Mouse (Mus musculus) liver, embryonic 12.5 days (tissue): ENCODE measurements around the gene Pafah2. TPM values are rescaled to one million over a fixed set of nuclear protein-coding genes. Genes with fewer than 3 reads are reported as not detected.
A peak's percentile ranks its signal among the peaks of the same experiment; 100 is the strongest.

ENCODE experiments used
- ATAC-seq: fragments of 200-750 bp; cut with Nextera tagmentation; 2 replicates; pipeline ENCODE4 v1.8.0; 2017; ENCODE audit warnings: moderate number of reproducible peaks, mild to moderate bottlenecking, moderate library complexity
- H3K27ac ChIP-seq: fragments of 300-500 bp; sonication (generic); 2 replicates; pipeline ENCODE4 v1.5.1; 2016; ENCODE audit warnings: mild to moderate bottlenecking
- H3K27me3 ChIP-seq: fragments of 300-500 bp; sonication (generic); replicated peaks from 2 replicates; pipeline ENCODE4 v1.6.1; 2016; ENCODE audit warnings: mild to moderate bottlenecking, moderate library complexity
- H3K36me3 ChIP-seq: fragments of 300-500 bp; sonication (generic); 2 replicates; pipeline ENCODE4 v1.6.1; 2016; ENCODE audit warnings: mild to moderate bottlenecking, moderate library complexity
- H3K4me1 ChIP-seq: fragments of 300-500 bp; sonication (generic); 2 replicates; pipeline ENCODE4 v1.6.1; 2016
- H3K4me2 ChIP-seq: fragments of 300-500 bp; sonication (generic); 2 replicates; pipeline ENCODE4 v1.6.1; 2016; ENCODE audit warnings: mild to moderate bottlenecking, moderate library complexity
- H3K4me3 ChIP-seq: fragments of 300-500 bp; sonication (generic); 2 replicates; pipeline ENCODE4 v1.5.1; 2016; ENCODE audit warnings: mild to moderate bottlenecking, moderate library complexity
- H3K9ac ChIP-seq: fragments of 300-500 bp; sonication (generic); 2 replicates; pipeline ENCODE4 v1.6.1; 2016; ENCODE audit warnings: mild to moderate bottlenecking, moderate library complexity
- H3K9me3 ChIP-seq: fragments of 300-500 bp; sonication (generic); replicated peaks from 2 replicates; pipeline ENCODE4 v1.6.1; 2016; ENCODE audit warnings: mild to moderate bottlenecking, moderate library complexity
- WGBS: fragments of 180-500 bp; shearing (Covaris S2); methylation state at CpG from one replicate; pipeline ENCODE4 v1.1.7; 2016; ENCODE audit not compliant: insufficient replicate concordance; 5-methylcytosine and 5-hydroxymethylcytosine counted together
- polyA plus RNA-seq: library from polyadenylated mRNA; unstranded; fragments of >200 nt; fragmentation: Nextera tagmentation; extraction: Ambion mirVana; gene quantifications from 2 replicates; pipeline ENCODE4 v1.2.1, GENCODE M21; 2016

The Pafah2 gene
- polyA plus RNA-seq, 1 experiment from 2014 or later, result 4.7 TPM

DNA sequence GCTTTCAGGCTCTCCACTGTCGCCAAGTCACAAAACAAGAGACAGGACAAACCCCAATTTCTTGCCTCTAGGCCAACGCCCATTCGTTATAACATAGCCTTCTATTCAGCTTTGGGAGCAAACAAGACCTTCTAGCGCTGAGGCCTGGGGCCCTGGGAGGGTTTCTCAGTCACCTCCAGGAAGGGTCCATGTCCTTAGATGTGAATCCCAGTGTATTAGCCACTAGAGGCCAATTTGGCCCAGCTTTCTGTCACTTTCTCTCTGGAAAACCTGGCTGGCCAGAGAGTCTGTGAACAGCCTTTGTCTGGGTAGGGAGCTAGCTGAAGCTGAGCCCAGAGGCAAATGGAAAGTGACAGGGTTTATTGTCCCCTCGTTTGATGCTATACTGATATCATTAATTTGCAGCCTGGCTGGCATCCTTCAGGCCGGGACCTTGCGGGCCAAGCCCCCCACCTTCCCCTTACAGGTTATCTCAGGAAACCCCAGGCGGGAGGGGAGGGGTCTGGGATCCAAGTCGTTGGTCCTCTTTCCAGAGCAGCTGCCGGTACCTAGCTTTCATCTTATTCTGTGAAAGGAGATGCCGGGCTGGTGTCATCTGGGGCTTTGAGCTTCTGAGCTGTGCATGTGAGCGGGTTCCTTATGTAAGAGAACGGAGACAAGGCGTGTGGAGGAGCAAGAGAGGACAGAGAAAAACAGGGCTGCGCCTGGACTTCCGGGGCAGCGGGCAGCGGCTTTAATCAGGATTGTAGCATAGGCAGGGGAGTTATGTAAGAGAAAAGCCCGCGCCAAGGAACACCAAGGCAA lies 54.5 kb downstream of the Pafah2 start:
- H3K9ac ChIP-seq, result no peak overlapping the region
- H3K9me3 ChIP-seq, result no peaks in the 10 kb centered on the region
- peaks cover 20% of the 10 kb centered on the region for H3K4me1 ChIP-seq
- no peaks in the 10 kb centered on the region for H3K36me3 ChIP-seq
- WGBS, result 34% methylated on average over 20 of the region's 20 CpGs
- no peak overlapping the region for H3K27ac ChIP-seq
- peaks cover 85% of the 10 kb centered on the region for H3K27me3 ChIP-seq
- ATAC-seq, result no peak
- peak overlapping the region; percentile 21; the same call in 1 of the 2 replicates for H3K4me2 ChIP-seq
- no peak overlapping the region for H3K4me3 ChIP-seq

DNA sequence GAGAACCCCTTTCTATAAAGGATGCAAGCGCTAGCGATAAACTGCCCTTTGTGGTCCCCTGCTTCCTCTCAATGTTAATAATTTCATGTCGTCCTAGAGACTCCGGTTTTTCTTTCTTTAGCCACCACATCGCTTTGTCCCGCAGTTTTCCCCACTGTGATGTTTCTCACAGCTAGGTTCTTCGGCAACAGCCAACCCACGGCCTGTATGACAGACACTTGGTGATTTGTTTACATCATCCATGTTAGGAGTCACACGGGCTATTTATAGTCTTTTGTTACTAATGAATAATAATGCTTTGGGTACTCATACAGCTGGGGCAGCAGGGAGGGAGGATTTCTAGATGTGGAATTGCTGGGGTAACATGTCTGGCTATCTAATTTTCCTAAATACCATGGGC lies 55.4 kb downstream of the Pafah2 start:
- H3K36me3 ChIP-seq, result no peaks in the 10 kb centered on the region
- H3K4me2 ChIP-seq, result no peak overlapping the region
- H3K27me3 ChIP-seq, result peaks cover 82% of the 10 kb centered on the region
- H3K9me3 ChIP-seq, result no peaks in the 10 kb centered on the region
- H3K4me1 ChIP-seq, result peaks cover 20% of the 10 kb centered on the region
- no peak for ATAC-seq
- 60% methylated on average over 9 of the region's 9 CpGs for WGBS
- no peak overlapping the region for H3K27ac ChIP-seq
- no peak overlapping the region for H3K9ac ChIP-seq
- no peak overlapping the region for H3K4me3 ChIP-seq

GRCm38 (mm10) chr4:134453619-134454400 lies 57.7 kb downstream of the Pafah2 start:
- Histone ChIP-seq H3K4me3 (no peak overlapping the region), H3K9ac (no peak overlapping the region), H3K4me2 (peak overlapping the region; percentile 35), H3K4me1 (peaks cover 27% of the 10 kb centered on the region), H3K36me3 (no peaks in the 10 kb centered on the region), H3K9me3 (no peaks in the 10 kb centered on the region), H3K27ac (no peak overlapping the region), H3K27me3 (peaks cover 59% of the 10 kb centered on the region)
- WGBS, result 52% methylated on average over 34 of the region's 34 CpGs
- no peak for ATAC-seq

DNA sequence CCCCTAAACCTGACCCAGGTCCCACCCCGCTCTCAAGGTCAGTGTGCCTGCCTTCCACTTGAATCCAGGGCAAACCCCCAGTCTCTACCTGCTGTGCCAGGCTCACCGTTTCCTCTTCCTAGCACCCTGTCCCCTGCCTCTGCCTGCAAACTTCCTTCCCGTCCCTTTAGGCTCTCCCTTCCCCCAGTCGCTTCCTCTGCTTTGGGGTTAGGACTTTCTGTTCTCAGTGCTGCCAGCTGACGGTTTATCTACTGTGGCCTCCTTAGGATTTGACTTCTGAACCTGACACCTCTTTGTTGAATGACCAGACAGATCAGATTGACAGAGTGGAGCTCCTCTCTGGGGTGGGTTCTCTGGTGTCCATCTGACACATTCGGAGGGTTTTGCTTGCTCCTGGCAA lies 59.2 kb downstream of the Pafah2 start:
- Histone ChIP-seq H3K4me3 (no peak overlapping the region), H3K36me3 (no peaks in the 10 kb centered on the region), H3K27ac (no peak overlapping the region), H3K4me1 (peaks cover 34% of the 10 kb centered on the region), H3K4me2 (no peak overlapping the region), H3K9ac (no peak overlapping the region), H3K27me3 (peaks cover 44% of the 10 kb centered on the region), H3K9me3 (no peaks in the 10 kb centered on the region)
- WGBS, result 28% methylated on average over 6 of the region's 6 CpGs
- no peak for ATAC-seq

- H3K4me3 ChIP-seq, result no peak overlapping the region
- no peak overlapping the region for H3K27ac ChIP-seq
- WGBS, result 28% methylated on average over 7 of the region's 7 CpGs
- no peak overlapping the region; the same call in 1 of the 2 replicates for H3K4me2 ChIP-seq
- H3K9ac ChIP-seq, result no peak overlapping the region
- H3K9me3 ChIP-seq, result no peaks in the 10 kb centered on the region
- peaks cover 28% of the 10 kb centered on the region for H3K27me3 ChIP-seq
- peak; percentile 57; the same call in 1 of the 2 replicates for ATAC-seq
- peaks cover 41% of the 10 kb centered on the region for H3K4me1 ChIP-seq
- H3K36me3 ChIP-seq, result no peaks in the 10 kb centered on the region
Observed at GRCm38 (mm10) chr4:134457130-134457825, 61.2 kb downstream of the Pafah2 start.

- Histone ChIP-seq H3K27ac (no peak overlapping the region), H3K27me3 (peaks cover 18% of the 10 kb centered on the region), H3K9ac (no peak overlapping the region), H3K9me3 (no peaks in the 10 kb centered on the region), H3K4me2 (no peak overlapping the region), H3K4me1 (peaks cover 38% of the 10 kb centered on the region), H3K36me3 (no peaks in the 10 kb centered on the region), H3K4me3 (no peak overlapping the region)
- WGBS, result 73% methylated on average over 5 of the region's 5 CpGs
- ATAC-seq, result no peak
Observed at GRCm38 (mm10) chr4:134458856-134459255, 62.7 kb downstream of the Pafah2 start.

- H3K4me1 ChIP-seq, result peaks cover 48% of the 10 kb centered on the region
- no peak overlapping the region for H3K9ac ChIP-seq
- H3K27me3 ChIP-seq, result 0 out of 2 replicates have a peak, but pooled peaks cover 5% of the 10 kb centered on the region
- H3K36me3 ChIP-seq, result no peaks in the 10 kb centered on the region
- WGBS, result 11% methylated on average over 10 of the region's 10 CpGs
- no peaks in the 10 kb centered on the region for H3K9me3 ChIP-seq
- H3K4me3 ChIP-seq, result no peak overlapping the region
- H3K4me2 ChIP-seq, result peak overlapping the region; percentile 30
- no peak overlapping the region for H3K27ac ChIP-seq
- ATAC-seq, result no peak
Observed at GRCm38 (mm10) chr4:134460277-134460676, 64.2 kb downstream of the Pafah2 start.

GRCm38 (mm10) chr4:134461252-134461651 lies 65.1 kb downstream of the Pafah2 start:
- Histone ChIP-seq H3K4me2 (no peak overlapping the region), H3K4me1 (peaks cover 50% of the 10 kb centered on the region), H3K27ac (no peak overlapping the region), H3K4me3 (no peak overlapping the region), H3K36me3 (no peaks in the 10 kb centered on the region), H3K9me3 (no peaks in the 10 kb centered on the region), H3K9ac (no peak overlapping the region), H3K27me3 (peaks cover 9% of the 10 kb centered on the region; the same call in 1 of the 2 replicates)
- ATAC-seq, result no peak
- WGBS, result 54% methylated on average over 5 of the region's 5 CpGs

DNA sequence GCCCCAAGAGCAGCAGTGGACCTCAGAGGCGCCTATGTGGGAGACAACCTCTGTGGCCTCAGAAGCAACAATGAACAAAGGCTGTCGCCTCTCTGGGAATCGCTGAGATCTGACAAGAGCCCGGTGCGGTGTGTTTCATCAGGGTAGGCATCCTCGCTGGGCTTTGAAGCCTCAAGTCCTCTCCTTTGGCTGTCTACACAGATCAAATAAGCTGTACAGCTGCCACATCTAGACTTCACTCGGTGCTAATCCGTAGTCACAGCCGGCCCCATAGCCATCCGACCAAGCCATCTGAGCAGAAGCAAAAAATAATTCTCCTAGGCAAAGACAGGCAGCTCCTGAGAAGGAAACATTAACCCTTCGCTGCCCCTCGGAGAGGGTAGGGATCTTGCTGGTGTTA lies 69.7 kb downstream of the Pafah2 start:
- no peak overlapping the region for H3K9ac ChIP-seq
- peaks cover 9% of the 10 kb centered on the region for H3K36me3 ChIP-seq
- H3K4me3 ChIP-seq, result no peak overlapping the region
- H3K27ac ChIP-seq, result no peak overlapping the region
- peaks cover 57% of the 10 kb centered on the region for H3K4me1 ChIP-seq
- ATAC-seq, result no peak
- peaks cover 10% of the 10 kb centered on the region; the same call in 1 of the 2 replicates for H3K27me3 ChIP-seq
- 53% methylated on average over 12 of the region's 12 CpGs for WGBS
- H3K9me3 ChIP-seq, result no peaks in the 10 kb centered on the region
- H3K4me2 ChIP-seq, result no peak overlapping the region

DNA sequence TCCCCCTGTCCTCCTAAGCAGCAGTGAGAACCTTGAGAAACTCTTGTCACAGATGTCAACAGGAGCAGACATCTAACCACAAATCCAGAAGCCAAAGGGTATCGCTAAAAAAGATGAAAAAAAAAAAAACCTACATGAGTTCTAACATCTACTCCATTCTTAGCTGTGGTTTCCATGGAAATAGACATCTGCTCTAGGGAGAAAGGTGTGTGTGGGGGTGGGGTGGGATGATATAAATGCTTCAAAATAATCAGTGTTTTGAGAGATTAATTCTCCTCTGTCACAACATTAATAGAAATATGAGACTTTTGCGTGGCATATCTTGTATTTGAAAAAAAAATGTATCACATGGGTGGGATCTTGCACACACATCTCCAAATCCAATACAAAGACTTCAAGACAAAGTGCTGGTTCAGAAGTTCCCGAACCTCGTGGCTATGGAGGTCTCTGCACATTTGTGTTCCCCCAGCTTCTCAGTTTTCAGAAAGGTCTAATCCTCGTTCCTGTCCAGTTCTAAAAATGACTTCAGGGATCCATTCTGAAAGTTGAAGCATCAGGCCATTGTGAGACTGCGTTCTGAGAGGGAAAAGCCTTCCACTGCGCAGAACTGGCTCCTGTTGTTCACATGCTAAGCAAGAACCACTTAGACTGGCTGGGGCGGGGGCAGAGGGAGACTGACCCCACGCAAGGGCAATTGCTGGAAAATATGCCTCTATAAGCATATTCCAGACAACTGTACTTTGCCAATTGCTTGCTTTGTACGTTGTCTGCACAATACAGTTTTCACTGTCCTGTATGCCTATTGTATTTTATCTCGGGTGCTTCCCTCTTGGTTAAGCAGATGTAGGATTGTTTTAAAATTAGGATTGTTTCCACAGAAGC lies 70.5 kb downstream of the Pafah2 start:
- H3K9ac ChIP-seq, result peak overlapping the region; percentile 3; the same call in 1 of the 2 replicates

More for the DNA sequence above, 70.5 kb downstream of the Pafah2 start:
- Histone ChIP-seq H3K27me3 (peaks cover 10% of the 10 kb centered on the region; the same call in 1 of the 2 replicates), H3K4me1 (peaks cover 56% of the 10 kb centered on the region), H3K36me3 (peaks cover 17% of the 10 kb centered on the region), H3K4me2 (peak overlapping the region; percentile 99), H3K9me3 (no peaks in the 10 kb centered on the region), H3K4me3 (no peak overlapping the region; the same call in 1 of the 2 replicates), H3K27ac (no peak overlapping the region)
- no peak for ATAC-seq
- 59% methylated on average over 11 of the region's 11 CpGs for WGBS
